Mouse (Mus musculus) thymus, adult 2 months (tissue): ENCODE data around the gene Frmd7.

Experiments
- CTCF ChIP-seq: fragments of 200-500 bp; IDR thresholded peaks from 2 replicates; pipeline ENCODE4 v1.5.1; 2012; ENCODE audit warnings: mild to moderate bottlenecking, control low read depth, low read length, moderate library complexity, borderline replicate concordance; ENCODE audit not compliant: control insufficient read depth, poor library complexity, insufficient read depth; ENCODE audit errors: extremely low read depth
- POLR2A ChIP-seq: fragments of 200-500 bp; IDR thresholded peaks from 2 replicates; pipeline ENCODE4 v1.6.1; 2012; ENCODE audit warnings: mild to moderate bottlenecking, low read length, control low read depth, moderate library complexity; ENCODE audit not compliant: control insufficient read depth, poor library complexity, insufficient read depth; ENCODE audit errors: extremely low read depth

DNA sequence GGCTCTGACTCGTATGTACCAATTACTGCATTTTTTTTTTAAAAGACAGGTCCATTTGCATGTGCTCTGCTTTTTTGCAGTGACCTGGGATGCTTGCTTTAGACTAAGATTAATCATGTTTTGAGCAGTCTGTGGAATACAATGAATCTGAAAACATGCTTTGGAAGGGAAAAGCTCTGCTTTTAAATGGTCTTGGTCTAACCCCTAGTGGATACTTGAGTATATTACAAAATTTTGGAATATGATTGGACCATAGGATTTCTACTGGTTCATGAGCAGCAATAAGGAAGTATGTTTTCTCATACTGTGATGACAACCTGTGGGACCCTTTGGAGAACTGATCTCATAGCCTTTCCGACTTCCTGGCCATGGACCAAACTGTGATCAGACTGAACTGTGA lies 54.5 kb downstream of the Frmd7 start:
- TF ChIP-seq POLR2A (no peak), CTCF (no peak)
